Mouse (Mus musculus): ENCODE measurements around the gene Ccne1.

The Ccne1 gene

GRCm38 (mm10) chr7:38094353-38094752 is 13.0 kb downstream of the Ccne1 start:
- in situ Hi-C loops (cut with MboI): no loop called here

DNA sequence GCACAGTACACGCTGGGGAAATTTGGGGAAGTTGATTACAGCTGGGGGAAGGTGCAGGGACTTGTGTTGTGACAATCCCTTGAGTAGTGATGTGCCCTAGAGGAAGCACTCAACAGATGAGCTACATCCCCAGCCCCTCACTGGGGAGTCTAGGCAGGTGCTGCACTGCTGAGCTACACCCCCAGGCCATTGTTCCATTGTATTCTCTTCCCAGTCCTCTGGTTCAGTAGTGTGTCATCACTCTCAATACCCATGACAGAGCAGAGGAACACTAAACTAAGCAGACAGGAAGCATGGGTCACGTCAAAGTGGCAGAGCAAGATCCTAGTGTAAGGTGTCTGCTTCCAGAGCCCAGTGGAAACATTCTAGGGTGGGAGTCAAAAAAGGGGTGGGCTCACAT is 14.2 kb downstream of the Ccne1 start:
- in situ Hi-C loops (cut with MboI): no loop called here

DNA sequence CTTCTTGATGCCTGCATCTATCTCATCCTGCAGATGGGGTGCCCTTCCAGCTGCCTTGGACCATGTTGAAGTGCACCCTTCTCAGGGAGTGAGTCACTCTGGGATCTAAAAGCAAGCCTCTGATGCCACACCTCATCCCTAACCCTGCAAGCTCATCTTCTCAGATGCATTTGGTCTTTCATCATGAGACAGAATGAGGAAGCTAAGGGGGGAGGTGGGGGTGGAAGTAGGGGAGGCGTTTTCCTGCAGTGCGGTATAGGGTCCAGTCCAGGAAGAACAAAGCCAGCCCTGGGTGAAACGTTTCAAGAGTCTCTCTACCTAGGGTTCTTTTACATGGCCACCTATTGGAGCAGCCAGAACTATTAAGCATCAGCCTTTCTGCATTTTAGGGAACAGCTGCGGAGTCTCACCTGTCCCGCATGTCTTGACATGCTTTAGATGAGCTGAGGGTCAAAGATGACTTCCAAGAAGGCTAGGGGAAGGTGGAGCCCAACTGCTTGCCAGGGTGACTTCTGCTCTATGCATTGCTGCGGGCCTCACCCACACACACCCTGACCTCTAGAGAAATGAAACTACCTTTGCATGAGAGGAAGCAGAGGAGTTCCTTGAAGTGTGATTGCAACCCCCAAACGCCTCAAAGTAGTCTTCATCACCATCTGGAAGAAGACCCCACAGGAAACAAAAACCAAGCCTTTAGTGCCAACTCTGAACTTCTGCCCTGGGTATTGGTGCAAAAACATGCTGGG is 17.2 kb downstream of the Ccne1 start:
- in situ Hi-C loops (cut with MboI): no loop called here

GRCm38 (mm10) chr7:38088456-38088855 is 18.9 kb downstream of the Ccne1 start:
- in situ Hi-C loops (cut with MboI): no loop called here

- in situ Hi-C loops (cut with MboI): no loop called here
Observed at GRCm38 (mm10) chr7:38087856-38088255, 19.5 kb downstream of the Ccne1 start.

DNA sequence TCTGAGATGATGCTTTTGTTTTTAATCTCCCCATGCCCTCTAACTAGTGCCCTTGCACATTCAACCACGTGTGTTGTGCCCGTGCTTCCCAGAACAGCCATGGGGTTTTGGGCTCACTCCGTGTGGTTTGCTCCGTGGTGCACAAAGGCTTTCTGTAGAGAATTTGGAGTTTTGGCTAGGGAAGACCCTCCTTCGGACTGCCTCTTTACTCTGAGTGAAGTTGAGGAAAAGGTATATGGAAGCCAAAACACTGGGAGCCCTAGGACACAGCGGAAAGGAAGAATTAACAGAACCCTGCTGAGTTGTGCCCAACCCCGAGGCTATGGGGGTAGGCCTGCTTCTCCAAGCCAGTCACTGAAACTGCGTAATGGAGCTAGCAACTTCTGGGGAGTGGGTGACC is 20.9 kb downstream of the Ccne1 start:
- in situ Hi-C loops (cut with MboI): no loop called here

- in situ Hi-C loops (cut with MboI): no loop called here
Observed at GRCm38 (mm10) chr7:38085573-38086211, 21.6 kb downstream of the Ccne1 start.

DNA sequence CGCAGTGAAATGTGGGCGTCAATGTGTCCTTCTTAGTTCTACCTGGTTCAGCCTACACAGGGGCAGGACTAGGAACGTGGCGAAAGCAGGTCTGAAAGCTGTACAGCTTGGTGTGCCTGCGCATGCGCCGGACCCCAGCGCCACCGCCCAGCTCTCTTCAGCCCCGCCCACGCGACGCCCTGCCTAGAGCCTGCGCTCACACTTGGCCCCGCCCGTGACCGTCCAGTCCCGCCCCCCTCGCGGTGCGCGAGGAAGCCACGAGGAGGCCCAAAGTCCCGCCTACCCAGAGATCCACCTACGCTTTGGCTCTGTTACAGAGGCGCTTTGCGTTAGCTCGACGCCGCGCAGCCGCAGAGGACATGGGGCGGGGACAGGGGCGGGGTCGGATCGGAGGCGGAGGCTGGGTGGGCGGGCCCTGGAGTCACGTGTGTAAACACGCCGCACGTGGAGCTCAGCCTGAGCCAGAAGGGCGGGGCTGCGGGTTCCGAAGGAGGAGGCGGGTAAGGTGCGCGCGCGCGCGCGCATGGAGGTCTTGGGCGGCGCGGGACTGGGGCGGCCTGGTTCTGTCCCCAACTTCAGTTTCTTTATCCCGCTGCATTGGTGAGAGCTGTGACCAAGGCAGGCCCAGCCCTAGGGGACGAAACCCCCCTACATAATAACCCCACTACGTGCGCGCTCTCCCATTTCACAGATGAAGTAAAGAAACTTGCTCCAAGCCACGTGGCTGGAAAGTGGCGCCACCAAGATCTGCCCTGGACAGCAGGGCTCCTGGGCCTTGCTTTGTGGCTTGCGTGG is 22.4 kb downstream of the Ccne1 start:
- in situ Hi-C loops (cut with MboI): no loop called here

- in situ Hi-C loops (cut with MboI): no loop called here
Observed at GRCm38 (mm10) chr7:38082971-38083370, 24.4 kb downstream of the Ccne1 start.

- in situ Hi-C loops (cut with MboI): no loop called here
Observed at GRCm38 (mm10) chr7:38077189-38077588, 30.1 kb downstream of the Ccne1 start.

DNA sequence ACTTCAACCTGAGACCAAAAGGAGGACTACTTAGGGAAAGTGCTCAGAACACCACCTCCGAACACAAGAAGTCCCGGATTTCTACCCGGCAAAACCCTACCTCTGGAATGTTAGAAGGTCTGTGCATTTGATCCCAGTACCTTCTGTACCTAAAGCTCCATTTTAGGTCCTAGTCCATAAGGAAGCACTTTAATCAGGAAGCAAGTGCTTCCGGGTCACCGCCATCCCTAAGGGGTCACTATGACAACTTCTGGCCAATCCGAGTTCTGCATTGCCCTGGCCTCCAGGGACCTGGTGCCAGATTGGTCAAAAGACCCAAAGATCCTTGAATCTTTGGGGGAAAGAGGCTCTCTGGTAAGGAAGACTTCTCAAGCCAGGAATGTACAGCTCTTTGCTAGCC is 31.8 kb downstream of the Ccne1 start:
- in situ Hi-C loops (cut with MboI): no loop called here

DNA sequence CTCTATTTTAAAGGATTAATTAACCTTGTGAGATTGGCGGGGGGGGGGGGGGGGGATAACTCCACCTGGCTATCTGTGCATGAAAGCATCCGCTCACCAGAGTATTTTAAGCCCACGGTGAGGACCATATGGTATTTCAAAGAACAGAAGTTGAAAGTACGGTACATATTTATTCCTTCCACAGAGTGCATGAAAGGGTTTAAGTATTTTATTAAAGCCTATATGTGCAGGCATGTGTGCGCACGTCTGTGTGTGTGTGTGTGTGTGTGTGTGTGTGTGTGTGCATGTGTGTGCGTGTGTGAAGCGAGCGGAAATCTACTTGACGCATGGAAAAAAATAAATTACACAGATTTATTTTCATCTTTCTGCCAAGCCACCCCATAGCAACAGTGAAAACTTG is 32.4 kb downstream of the Ccne1 start:
- in situ Hi-C loops (cut with MboI): no loop called here

- in situ Hi-C loops (cut with MboI): no loop called here
Observed at GRCm38 (mm10) chr7:38074514-38074913, 32.8 kb downstream of the Ccne1 start.

DNA sequence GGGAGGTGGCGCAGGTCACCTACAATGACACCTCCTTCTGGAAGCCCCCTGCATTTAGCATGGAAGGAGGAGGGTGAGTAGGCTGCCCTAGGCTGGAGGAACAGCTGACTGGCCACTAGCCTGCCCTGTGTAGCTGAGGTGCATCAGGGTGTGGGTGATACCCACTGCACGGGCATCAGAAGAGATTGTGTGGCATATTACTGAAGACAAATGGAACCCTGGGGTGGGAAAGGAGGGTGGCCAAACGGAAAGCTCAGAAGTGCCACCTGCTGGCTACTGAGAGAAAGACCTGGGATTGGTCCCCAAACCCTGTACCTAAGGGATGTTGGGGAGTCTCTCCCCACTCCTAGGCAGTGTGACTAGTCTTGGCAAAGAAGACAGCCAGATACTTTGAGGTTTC is 33.6 kb downstream of the Ccne1 start:
- in situ Hi-C loops (cut with MboI): no loop called here

- in situ Hi-C loops (cut with MboI): no loop called here
Observed at GRCm38 (mm10) chr7:38071065-38071464, 36.3 kb downstream of the Ccne1 start.

DNA sequence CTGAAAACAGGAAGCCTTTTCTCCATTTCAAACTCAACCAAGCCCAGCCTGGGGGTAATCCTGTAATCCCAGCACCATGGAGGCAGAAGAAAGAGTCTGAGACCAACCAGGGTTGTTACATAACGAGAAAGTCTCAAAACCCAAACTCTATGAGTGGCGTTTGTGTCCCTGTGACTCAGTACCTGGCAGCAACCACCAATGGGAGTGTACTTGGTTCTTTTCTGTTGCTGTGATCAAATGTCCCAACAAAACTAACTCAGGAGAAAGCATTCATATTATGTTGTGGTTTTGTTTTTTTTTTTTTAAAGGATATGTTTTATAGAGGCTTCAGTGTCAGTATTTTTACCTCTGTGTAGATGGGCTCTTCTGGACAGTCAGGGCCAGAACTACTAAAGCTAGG is 36.7 kb downstream of the Ccne1 start:
- in situ Hi-C loops (cut with MboI): no loop called here

GRCm38 (mm10) chr7:38064431-38064830 is 42.9 kb downstream of the Ccne1 start:
- in situ Hi-C loops (cut with MboI): loop anchor here (5.0 kb wide), 1 partner anchor 73 kb away; no protein-coding TSS in a partner anchor

GRCm38 (mm10) chr7:38061060-38061970 is 46.0 kb downstream of the Ccne1 start:
- in situ Hi-C loops (cut with MboI): loop anchor here (5.0 kb wide), 1 partner anchor 76 kb away; no protein-coding TSS in a partner anchor

- in situ Hi-C loops (cut with MboI): loop anchor here (5.0 kb wide), 1 partner anchor 78 kb away; no protein-coding TSS in a partner anchor
Observed at GRCm38 (mm10) chr7:38059636-38060330, 47.6 kb downstream of the Ccne1 start.

GRCm38 (mm10) chr7:38059096-38059495 is 48.2 kb downstream of the Ccne1 start:
- in situ Hi-C loops (cut with MboI): no loop called here

DNA sequence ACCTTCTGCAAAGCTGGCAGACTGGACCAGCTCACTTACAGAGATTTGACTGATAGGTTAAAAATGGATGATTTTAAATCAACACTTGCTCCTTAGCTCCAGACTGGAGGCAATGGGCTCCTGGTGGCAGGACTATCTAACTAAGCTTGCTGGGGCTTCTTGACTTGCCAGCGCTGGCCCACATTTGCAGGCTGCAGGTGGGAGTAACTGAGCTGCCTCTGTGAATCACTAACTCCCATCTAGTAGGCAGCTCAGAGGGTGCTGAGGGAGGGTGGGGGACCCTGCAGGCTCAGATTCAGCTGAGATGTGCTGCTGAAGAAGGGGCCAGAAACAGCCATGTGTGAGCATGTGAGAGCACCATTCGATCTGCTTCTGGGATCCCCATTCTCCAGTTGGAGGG is 51.3 kb downstream of the Ccne1 start:
- in situ Hi-C loops (cut with MboI): no loop called here

Measured in mature B cell (primary cell).